Mouse (Mus musculus) adrenal gland, postnatal 4 days (tissue): ENCODE measurements around the gene Golga5. TPM values are rescaled to one million over a fixed set of nuclear protein-coding genes. Genes with fewer than 3 reads are reported as not detected.

ENCODE experiments used
- DNase-seq, 2 experiments: peaks; one replicate each; pipeline ENCODE4 v3.0.0; 2021 to 2022; ENCODE audit warnings: low spot score in 2 of 2, mixed read lengths in 2 of 2
- total RNA-seq, 2 experiments: library from RNA; stranded (reverse); gene quantifications; 2 replicates each; pipeline ENCODE4 v1.2.3; 2021

The Golga5 gene
- total RNA-seq, 2 experiments from 2014 or later: 41.2 to 41.6 TPM

DNA sequence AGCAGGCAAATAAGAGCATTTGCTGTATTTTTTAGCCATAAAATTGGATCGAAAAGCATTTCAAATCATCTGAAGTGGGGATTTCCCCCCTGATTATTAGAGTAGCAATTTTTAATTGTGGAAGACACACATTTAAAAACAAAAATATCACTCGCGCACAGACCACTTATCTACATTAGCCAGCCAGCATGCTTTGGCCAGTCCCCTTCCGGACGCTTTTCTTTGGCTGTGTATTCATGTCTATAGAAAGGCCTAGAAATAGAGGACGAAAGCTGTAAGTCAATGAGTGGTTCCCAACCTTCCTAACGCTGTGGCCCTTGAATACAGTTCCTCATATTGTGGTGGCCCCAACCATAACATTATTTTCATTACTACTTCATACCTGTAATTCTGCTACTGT is 37.0 kb downstream of the Golga5 start:
- no peak for DNase-seq

DNA sequence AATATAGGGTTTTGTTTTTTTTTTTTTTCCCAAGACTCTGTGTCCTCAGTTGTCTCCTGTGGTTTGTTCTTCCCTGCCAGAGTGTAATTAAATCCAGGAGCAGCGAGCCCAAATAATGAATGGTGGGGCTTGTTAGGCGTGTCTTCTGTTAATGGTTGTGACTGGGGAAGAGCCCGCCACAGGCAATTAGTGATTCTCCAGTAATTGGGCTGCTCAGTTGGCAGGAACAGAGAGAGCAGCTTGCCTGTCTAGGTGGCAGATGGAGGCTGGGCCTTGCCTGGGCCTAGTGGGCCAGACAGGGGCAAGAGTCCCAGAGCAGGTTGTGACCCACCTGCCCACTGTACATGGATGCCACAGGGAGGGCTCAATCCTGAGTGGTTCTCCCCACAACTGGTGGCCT is 42.4 kb downstream of the Golga5 start:
- DNase-seq: no peak

DNA sequence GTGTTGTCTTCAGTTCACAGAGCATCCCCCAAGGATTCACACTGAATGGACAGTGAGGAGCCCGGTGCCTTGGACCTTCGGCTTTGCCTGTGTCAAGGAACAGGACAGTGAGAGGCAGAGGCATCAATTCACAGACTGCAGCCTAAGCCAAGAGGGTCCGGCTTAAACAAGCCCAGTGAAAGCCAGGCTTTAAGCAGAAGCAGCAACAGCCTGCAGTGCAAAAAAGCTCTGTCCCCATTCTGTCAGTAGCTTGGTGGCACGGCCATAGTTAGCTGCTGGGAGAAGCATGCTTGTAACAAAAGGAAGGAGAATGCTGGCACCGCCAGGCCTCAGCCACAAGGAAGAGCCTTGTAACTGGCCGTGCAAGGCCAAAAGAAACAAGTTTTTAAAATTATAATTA is 45.2 kb downstream of the Golga5 start:
- no peak for DNase-seq

DNA sequence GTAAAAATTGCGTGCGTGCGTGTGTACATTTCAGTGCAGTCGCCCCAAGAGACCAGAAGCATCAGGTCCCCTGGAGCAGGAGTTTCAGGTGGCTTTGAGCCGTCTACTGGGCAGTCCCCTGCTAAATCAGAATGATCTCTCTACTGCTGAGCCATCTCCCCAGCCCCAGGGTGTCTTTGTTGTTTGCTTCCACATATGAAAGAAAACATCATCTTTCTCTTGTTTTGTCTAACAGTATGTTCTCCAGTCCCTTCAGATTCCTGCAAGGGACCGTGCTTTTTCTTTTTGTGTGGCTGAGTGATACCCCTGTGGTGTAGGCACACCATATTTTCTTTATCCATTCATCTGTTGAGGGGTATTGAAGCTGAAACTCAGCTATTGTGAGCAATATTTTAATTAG is 45.8 kb downstream of the Golga5 start:
- DNase-seq: no peak

DNA sequence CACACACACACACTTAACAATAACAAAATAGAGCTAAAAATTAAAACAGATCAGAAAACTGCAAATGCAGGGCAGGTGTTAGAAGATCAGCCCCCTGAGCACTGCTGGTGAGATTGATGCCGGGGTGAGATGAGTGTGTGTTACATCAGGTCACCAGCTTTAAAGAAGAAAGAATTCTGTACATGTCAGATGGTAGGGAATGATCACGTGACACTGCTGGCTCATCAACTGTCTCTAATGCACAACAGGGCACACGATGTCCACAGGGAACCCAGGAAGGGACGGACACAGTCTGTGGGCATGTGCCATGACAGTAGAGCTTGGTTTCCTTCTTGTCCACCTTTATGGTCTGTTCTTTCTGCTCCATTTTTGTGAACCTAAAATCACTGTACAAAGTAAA is 47.2 kb downstream of the Golga5 start:
- DNase-seq: no peak

DNA sequence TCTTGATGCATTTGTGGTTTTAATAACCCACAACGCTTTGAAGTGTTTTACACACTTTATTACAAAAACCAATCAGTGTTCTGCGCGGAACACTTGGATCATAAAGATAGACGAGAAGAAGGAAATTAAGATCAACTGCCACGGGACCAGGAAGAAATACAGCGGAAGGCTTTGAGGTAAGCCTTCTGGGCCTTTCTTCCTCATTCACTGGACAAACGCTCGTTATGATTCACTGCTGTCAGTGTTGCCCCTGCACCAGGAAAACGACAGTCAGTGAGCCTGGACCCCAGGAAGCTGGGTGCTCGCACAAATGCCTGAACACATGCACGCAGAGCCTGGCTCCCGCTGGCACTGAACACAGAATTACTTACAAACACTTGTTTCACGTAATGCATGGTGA is 48.7 kb downstream of the Golga5 start:
- no peak for DNase-seq

DNA sequence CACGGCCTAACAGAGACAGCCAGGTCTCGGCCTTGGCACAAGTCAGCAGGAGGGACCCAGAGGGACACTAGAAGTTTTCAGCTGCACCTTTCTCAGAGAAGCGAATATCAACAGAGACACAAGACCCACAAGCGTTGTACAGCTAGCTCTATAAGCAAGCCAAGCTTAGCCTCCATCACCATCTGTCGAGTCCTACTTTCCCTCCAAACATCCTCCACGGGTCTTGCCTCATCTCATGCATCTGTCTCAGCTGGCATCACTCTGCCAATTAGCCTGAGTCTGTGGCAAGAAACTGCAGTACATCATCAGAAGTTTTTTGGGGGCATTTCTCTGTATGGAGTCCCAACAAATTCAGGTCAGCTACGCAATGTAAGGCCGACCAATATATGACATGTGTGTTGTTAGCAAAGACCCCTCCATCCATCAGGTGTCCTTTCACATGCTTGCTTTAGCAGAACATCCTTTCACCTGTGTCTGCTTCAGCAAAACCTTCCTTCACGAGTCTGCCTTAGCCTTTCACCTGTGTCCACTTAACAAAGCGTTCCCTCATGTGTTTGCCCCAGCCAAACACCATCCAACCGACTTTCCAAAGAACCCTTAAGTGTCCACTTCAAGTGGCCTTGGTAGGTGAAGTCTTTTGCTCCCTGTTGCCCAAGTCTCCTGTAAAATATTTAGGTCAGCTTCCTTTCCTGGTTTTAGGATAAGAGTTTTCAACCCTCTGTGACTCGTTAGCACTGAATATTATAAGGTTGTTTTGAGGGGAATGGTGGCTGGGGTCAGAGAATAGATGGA is 51.2 kb downstream of the Golga5 start:
- DNase-seq: no peak

DNA sequence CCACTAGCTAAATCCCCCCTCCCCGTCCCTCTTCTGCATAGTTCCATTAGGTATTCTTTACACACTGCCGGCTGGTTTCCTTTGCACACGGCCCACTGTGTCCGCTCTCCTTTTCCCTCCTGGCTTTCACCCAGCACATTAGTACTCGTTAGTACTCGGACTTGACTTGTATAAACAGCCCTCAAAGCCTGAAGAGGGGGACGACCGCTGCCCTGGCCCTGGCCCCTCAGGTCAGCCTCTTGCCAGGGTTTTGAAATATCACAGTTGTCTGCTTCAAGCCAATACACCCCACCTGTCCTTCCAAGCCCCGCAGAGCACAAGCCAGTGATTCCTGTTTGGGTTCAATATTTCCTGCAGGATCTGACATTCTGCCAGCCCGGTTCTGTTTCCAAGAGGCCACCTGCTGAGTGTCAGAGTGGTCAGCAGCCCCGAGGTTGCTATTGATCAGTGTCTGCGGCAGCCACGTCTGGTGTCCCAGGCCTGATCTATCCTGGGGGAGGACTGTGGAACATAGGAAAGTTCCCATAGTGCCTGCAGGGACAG is 52.9 kb downstream of the Golga5 start:
- no peak for DNase-seq

DNA sequence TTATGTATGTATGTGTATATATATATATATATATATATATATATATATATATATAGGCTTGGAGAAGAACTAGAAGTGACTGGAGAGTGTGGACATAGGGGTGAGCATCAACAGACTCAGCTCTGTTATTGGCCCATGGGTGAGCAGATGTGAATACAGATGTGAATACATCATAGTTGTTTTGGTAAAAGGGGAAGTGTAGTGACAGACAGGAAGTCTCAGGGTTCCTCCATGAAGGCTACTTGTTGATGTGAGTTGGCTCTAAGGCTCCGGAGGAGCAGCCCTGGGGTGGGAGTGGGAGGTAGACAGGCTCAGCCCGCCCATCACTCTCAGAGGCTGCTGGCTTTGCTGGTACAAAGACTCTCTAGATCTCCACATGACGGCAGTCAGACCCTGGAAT is 55.3 kb downstream of the Golga5 start:
- DNase-seq: no peak

DNA sequence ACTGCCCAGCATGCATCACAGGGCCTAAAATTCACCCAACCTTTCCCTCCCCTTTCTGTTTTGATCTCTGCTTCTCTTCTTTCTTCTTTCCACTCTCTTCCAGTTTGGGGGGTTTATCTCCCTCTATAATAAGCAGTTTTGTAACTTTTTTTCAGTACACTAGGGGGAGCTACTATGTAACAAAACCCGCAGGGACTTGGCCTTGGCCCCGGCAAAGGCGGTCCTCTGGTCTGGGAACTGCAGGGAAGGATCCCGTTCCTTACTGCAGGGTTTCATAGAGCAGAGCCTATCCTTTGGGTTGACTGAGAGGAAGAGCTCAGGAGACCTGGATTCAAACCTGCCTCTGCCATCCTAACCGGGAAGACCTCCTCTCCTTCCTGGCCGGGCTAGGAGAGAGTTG is 55.8 kb downstream of the Golga5 start:
- DNase-seq: no peak

DNA sequence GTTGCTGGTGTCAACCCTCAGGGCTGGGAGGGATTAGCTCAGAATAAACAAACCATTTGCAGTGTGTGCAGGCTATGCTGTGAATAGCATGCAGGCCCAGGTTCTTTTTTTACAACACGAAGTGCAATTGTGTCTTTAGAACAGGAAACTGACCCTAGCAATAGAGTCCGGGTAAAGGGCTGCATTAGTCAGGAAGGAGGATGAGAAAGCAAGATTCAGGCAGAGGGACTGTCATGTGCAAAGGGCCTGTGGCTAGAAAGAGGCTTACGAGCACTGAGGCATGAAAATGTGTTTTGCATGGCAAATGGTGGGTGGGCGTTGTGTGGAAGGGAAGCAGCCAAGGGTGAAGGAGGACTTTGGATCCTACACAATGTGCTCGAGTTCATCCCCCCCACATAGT is 59.1 kb downstream of the Golga5 start:
- DNase-seq: no peak

DNA sequence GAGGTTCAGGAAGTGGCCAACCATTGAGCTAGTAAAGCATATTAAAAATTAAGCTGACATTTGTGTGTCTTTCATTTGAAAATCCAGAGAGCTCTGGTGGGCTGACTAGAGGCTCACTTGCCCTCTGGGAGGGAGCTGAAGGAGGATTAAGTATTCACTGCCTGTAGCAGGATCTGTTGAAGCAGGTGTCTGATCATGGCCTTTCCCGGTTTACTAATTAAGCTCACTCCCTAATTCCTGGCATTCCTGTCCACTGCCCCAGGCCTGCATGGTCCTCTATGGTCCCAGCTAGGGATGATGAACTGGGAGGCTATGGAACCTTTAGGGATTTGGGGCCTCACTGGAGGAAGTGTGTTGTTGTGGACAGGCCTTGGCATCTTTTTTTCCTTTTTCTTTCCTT is 66.9 kb downstream of the Golga5 start:
- no peak for DNase-seq

DNA sequence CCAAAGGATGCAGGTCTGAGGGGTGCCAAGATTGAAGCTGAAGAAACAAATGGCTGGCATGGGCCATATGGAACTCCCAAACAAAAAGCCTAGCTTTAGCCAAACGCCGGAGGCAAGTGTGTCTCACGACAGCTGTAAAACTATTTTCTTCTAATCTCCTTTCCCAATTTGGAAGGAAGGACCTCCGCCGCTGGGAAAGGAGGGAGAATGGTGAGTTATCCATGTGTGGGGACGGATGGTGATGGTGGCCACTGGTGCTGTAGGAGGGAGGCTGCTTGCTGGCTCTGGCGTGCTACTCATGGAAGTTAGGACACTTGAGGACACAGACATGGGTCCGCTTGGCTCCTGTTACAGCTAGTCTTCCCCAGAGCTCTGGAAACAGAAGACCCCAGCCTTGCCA is 71.3 kb downstream of the Golga5 start:
- no peak for DNase-seq

DNA sequence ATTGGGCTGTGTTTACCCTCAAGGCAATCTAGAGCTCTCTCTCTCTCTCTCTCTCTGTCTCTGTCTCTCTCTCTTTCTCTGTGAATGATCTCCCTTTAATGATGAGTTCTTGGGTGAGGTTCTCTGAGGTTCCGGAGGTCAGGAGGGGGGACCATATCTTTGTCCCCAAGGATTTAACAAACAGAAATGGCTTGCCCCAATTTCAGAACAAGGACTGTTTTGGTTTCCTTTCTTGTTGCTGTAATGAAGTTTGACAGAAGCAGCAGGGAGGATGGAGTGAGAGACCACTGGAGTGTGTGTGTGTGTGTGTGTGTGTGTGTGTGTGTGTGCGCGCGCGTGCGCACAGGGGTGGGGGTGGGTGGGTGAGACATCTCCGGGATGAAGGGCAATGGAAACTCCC is 72.2 kb downstream of the Golga5 start:
- DNase-seq: no peak

DNA sequence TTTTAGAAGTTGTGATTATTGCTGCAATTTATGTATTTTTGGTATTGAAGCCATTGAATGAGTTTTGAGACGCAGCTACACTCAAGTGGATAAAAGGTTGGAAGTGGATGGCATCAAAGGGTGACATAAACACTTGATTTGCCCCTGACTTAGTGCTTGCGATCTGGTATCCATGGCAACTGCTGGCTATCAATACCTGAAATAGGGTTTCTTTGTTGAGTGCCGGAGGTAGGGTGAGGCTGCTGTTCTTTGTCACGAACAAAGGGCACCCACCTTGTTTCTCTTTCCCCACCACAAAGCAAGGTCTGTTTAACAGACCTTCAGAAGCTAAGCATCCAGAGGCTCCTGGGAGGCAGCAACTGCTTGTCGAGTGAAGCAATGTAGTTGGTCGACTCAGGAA is 76.2 kb downstream of the Golga5 start:
- DNase-seq: no peak

Other genes starting within 250 kb of the Golga5 start
- gene Rin3, start 186.1 kb upstream of the Golga5 start, total RNA-seq: 10 to 100 TPM; 16.7 to 19.8 TPM
- 100 to 1,000 TPM; 135 to 146 TPM for gene Lgmn, start 29.3 kb upstream of the Golga5 start, total RNA-seq
- 1,000 to 10,000 TPM; 1,913 to 1,920 TPM for gene Chga, start 85.8 kb downstream of the Golga5 start, total RNA-seq
- gene Itpk1, start 235.8 kb downstream of the Golga5 start, total RNA-seq: 10 to 100 TPM; 46.6 to 57.7 TPM